Mouse (Mus musculus): ENCODE data around the gene Elf4. TPM values are rescaled to one million over a fixed set of nuclear protein-coding genes. Genes with fewer than 3 reads are reported as not detected.
A peak's percentile ranks its signal among the peaks of the same experiment; 100 is the strongest.
"Not testable (repeated sequence)": the region's sequence is repeated elsewhere in the genome, so short reads cannot be mapped to it uniquely, and the experiment has no call there.

The Elf4 gene
- total RNA-seq, 2 experiments from 2014 or later, result 5.7 to 6.6 TPM

DNA sequence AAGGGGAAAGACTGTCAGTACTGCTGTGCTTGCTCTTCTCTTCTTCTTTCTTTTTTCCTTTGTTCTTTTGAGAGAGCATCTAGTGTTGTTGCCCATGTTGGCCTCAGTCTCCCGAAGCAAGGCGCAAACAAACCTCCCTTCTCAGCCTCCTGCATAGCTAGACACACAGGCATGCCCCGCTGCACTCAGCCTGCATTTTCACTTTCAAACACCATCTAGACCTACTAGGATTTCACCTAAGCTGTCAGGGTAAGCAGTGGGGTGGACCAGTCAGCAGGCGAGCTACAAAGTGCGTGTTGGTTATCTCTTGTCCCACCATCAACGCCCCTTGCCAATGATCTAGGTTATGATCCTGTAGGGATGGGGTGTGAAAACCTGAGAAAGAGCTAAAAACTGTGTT lies 21.4 kb downstream of the Elf4 start:
- intact Hi-C loops (cut with DNase I), result no loop called here

GRCm38 (mm10) chrX:48439036-48439435 lies 23.9 kb downstream of the Elf4 start:
- DNase-seq, result no peak
- intact Hi-C loops (cut with DNase I), result no loop called here

More for the DNA sequence above, 21.4 kb downstream of the Elf4 start:
- no peak for DNase-seq

DNA sequence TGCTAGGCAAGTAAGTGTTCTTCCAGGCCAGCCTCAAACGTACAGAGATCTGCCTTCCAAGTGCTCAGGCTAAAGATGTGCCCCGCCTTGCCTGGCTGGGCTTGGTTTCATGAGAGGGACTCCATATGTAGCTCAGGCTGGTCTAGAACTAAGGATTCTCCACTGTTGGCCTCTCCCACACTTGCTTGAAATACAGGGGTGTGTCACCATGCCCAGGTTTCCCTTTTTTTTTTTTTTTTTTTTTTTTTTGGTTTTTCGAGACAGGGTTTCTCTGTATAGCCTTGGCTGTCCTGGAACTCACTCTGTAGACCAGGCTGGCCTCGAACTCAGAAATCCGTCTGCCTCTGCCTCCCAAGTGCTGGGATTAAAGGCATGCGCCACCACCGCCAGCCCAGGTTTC lies 26.9 kb downstream of the Elf4 start:
- intact Hi-C loops (cut with DNase I); DNase-seq: not testable (repeated sequence)

DNA sequence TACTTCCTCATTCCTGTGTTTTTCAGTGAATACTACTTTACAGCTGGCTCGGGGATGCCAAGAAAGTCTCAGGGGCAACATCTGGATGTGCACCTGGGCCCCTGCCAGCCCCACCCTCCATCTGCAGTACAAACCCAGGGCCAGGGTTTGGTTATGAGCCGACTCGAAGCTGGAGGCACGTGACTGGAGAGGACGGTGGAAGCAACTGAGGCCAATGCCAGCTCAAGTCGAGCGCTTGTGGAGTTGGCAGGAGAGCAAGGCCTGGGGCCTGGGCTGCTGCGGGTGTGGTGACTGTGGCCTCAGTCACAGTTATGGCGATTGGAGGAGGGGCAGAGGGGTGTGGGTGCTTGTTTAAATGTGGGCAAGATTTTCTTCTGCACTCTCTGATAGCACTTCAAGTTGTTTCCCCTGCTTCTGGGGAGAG lies 27.4 kb downstream of the Elf4 start:
- intact Hi-C loops (cut with DNase I), result no loop called here
- peak in 1 of 2 experiments; percentile 25 for DNase-seq

GRCm38 (mm10) chrX:48434251-48434650 lies 28.7 kb downstream of the Elf4 start:
- intact Hi-C loops (cut with DNase I), result no loop called here
- no peak for DNase-seq

DNA sequence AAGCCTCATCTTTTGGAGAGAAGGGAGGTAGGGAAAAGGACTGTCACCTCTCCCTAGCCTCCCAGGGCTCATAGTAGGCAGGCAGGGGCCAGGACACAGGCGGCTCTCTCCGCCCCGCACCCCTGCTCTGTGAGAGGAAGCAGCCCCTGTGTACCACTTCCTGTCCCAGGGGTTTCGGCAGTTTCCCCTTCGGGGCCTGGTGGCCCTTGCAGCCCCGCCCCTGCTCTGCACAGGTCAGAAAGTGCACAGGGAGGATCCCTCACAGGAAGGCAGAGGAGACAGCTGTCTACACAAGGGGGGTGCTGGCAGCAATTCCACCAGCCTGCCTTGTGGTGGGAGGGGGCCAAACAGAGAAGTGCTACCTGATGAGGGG lies 29.4 kb downstream of the Elf4 start:
- DNase-seq, result peak in 1 of 2 experiments; percentile 17

DNA sequence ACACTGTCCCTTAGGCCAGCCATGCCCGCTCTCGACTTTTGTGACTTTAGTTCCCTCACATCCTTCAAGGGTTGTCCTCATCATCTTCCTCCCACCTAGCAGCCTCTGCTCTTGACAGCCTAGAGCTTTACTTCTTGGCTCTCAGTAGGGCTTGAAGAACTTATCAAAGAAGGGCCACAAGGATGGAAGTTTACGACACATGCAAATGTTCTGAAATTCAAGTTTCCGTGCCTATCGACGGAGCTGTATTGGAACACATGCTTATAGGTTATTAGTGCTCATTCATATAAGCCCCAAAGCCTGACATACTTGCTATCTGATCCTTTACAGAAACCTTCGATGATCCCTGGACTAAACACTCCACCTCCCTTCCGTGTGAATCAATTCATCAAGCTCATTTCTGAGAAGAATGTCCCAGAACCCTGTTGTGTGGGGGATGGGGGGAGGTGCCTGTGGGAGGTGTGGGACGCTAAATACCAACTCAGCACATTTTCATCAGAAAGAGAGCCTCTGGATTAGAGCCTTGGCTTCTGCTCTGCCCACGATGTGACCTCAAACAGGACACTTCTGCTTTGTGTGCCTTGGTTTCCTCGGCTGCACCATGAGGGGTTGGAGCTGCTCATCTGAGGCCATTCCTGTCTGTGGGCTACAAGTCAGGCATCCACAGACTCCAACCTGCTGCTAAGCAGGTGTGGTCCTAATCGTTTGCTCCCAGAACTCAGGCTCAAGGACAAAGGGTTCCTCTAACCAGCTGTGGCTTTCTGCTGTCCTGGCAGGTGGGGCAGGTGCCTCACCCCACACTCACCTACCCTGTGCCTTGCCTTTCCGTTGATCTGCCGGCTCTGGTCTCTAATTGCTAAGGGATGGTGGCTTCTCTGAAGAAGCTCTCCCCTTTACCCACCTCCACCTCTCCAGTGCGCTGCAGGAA lies 30.1 kb downstream of the Elf4 start:
- no peak for DNase-seq
- intact Hi-C loops (cut with DNase I), result no loop called here

More for the DNA sequence above, 29.4 kb downstream of the Elf4 start:
- intact Hi-C loops (cut with DNase I), result no loop called here

- intact Hi-C loops (cut with DNase I), result no loop called here
- no peak for DNase-seq
Measured at GRCm38 (mm10) chrX:48429538-48429937, 33.4 kb downstream of the Elf4 start.

- intact Hi-C loops (cut with DNase I), result no loop called here
- no peak for DNase-seq
Measured at GRCm38 (mm10) chrX:48429100-48429499, 33.8 kb downstream of the Elf4 start.

DNA sequence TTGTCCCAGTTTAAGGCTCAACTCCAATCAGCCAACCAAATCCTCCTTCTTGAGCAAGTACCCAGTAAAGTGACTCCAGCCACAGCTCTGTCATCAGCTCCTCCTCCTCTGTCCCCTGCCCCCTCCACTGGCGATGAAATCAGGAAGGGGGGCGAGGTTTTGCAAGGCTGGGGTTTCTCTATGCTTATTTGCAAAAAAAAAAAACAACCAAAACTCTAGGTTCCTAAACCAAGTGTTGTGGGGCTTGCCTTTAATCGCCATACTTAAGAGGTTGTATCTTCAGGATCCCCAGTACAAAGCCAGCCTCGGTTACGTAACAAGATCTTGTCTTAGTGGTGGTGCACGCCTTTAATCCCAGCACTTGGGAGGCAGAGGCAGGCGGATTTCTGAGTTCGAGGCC lies 34.3 kb downstream of the Elf4 start:
- DNase-seq, result no peak
- intact Hi-C loops (cut with DNase I), result no loop called here

DNA sequence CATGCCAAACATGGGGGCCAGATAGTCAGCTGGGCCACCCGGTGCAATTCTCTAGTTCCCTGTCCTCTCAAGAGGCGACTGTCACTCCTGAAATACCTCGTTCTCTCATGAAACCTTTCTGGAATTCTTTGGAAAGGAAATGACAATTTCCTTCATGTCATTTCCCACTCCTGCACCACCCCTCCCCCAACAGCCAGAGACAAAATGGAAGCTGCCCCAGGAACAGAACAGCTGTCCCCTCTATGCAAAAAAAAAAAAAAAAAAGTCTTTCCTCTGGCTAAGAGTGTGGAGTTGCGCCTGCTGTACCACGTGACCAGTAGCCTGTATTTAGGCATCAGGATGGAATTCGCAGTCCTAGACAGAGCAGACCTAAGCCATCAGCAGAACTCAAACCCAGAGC lies 34.7 kb downstream of the Elf4 start:
- intact Hi-C loops (cut with DNase I), result no loop called here
- DNase-seq, result peak; percentile 25 to 34

DNA sequence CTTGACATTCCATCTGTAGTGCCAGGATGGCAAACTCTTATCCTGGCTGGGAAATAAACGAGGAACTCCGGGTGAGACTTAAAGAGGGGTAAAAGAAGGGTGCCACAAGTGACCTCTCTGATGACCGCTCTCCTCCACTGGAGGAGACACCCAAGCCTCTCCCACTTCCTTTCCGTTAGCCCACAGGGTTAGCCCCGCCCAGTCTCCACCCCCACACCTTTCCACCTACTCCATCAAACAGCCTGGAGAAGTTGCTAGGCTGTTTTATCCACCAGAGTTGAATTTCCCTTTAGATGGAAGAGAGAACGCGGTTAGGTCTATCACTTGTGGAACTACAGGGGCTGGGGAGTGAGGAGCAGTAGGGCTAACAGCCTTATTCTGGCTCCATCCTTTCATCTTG lies 37.7 kb downstream of the Elf4 start:
- peak in 1 of 2 experiments; percentile 32 for DNase-seq
- intact Hi-C loops (cut with DNase I), result no loop called here

DNA sequence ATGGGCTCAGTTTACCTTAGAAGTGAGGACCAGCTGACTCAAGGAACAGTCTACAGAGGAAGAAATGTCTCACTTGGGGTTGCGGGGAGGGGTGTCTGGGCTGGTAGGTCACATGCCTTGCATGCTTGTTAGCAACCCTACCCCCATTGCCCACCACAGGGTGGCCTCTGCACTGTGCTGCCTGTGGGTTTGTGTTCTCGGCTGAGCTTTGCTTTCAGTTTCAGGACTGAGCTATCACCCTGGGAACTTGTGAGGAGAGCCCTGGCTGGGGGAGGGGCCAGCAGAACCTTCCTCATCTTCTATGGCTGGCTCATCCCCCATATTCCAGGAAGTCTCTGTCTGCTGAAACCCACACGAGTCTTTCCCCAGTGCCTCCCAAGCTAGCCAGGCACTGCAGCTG lies 38.3 kb downstream of the Elf4 start:
- peak; percentile 38 to 40 for DNase-seq
- intact Hi-C loops (cut with DNase I), result no loop called here

GRCm38 (mm10) chrX:48423671-48424070 lies 39.3 kb downstream of the Elf4 start:
- DNase-seq, result no peak
- intact Hi-C loops (cut with DNase I), result loop anchor here (2.0 kb wide), 2 partner anchors 39 to 109 kb away; partner anchors contain the start of gene Elf4

DNA sequence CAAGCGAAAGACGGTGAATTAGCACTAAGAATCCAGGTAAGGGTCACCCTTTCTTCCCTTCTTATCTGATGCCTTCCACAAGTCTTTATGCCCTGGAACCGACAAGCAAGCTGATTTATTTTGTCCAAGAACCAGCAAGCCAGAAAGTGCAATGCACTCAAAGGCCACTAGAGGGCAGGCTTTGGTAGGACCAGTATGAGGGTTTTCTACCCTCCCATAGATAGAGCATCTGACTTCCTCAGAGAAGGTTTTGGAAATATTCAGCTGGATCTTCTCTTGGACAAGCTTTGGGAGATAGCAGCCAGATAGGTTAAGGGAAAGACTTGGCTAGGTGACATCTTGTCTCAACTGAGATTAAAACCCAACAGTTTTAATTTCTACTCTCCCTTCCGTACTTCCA lies 39.9 kb downstream of the Elf4 start:
- peak; percentile 71 to 82 for DNase-seq
- intact Hi-C loops (cut with DNase I), result loop anchor here (2.0 kb wide), 2 partner anchors 40 to 110 kb away; partner anchors contain the start of gene Elf4

- intact Hi-C loops (cut with DNase I), result no loop called here
- no peak for DNase-seq
Measured at GRCm38 (mm10) chrX:48418417-48418816, 44.5 kb downstream of the Elf4 start.

- DNase-seq, result no peak
- intact Hi-C loops (cut with DNase I), result no loop called here
Measured at GRCm38 (mm10) chrX:48414291-48414690, 48.6 kb downstream of the Elf4 start.

GRCm38 (mm10) chrX:48412629-48413028 lies 50.3 kb downstream of the Elf4 start:
- no peak for DNase-seq
- intact Hi-C loops (cut with DNase I), result no loop called here

DNA sequence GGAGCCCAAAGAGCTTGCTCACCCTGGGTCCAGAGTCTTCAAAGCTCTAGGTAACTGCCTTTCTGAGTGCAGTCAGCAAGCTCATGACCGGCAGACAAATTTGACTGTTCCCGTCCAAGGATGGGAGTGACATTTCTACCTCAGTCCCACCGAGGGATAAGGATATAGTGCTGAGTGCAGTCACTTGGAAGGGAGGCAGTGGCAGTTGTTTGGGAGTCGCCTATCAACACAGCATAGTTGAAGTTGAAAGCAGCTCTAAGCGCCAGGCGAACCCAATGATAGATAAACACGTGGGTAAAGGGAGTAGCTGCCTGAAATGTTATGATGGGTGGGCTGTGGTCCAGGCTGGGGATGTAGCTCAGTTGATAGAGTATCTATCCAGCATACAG lies 52.5 kb downstream of the Elf4 start:
- DNase-seq, result no peak
- intact Hi-C loops (cut with DNase I), result loop anchor here (1.0 to 2.0 kb wide), 2 partner anchors 132 to 418 kb away; no protein-coding TSS in a partner anchor

- DNase-seq, result peak; percentile 91
- intact Hi-C loops (cut with DNase I), result loop anchor here (1.0 to 2.0 kb wide), 2 partner anchors 131 to 417 kb away; no protein-coding TSS in a partner anchor
Measured at GRCm38 (mm10) chrX:48409611-48410387, 53.1 kb downstream of the Elf4 start.

DNA sequence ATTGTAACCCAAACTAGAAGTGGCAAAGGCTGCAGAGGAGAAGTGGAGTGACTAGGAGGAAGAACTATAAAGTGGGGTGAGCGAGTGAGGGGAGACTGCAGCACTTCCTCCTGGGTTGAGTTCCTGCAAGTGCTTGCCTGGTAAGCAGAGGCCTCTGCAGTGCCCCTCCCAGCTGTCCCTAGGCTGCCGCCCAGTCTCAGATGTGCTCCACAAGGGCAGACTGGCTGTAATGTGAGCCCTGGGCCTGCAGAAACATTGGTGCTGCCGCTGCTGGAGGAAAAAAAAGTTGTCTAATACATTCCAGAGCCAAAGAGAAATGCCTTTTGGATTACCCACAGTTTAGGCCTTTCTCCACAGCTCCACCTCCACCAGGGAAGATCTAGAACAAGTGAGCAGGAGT lies 57.8 kb downstream of the Elf4 start:
- DNase-seq, result peak in 1 of 2 experiments; percentile 8
- intact Hi-C loops (cut with DNase I), result no loop called here
